Mouse (Mus musculus) kidney, postnatal 4 days (tissue): ENCODE results near the gene Sytl3.
"Not testable (repeated sequence)": the region's sequence is repeated elsewhere in the genome, so short reads cannot be mapped to it uniquely, and the experiment has no call there.

Experiments
- DNase-seq, 2 experiments: peaks; one replicate each; pipeline ENCODE4 v3.0.0; 2021; ENCODE audit warnings: mixed read lengths in 2 of 2

Sytl3 gene

DNA sequence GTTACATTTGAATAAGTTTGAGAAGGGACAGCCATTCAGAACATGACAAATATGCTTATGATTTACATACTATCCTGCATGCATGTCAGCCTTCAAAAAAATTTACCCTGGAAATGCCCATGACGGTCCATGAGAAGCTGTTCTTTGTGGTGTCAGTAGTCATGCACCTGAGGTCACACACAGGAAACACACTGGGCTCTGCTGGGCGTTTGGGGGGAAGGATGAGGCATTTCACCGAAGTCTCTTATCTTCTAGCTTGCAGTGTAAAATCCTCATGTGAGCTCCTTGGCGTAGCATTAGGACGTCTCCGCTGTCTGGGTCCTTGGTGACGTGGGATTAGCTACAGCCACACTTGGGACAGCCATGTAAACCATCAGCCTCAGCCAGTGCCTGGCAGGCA is at the start of gene Sytl3:
Gene Sytl3, plus strand, starts transcription at position 293 of the 400 bp plus-strand sequence.
- not testable (repeated sequence) for DNase-seq

DNA sequence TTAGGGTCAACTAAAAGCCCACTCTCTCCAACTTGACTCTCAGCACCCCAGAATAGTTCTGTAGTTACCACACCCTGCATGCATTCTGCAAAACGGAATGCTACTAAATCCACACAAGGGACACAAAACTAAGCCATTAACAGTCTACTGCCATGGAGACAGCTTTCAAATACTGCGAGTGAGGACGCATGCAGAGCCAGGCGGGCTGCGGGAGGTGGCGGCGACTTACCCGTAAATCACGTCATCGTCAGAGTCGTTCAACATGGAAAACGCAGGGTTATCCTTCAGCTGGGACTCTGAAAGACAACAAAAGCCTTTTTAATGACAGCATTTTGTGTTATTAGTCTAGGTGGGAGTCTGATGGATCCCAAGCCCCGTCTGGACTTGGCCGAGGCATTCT is 45.4 kb upstream of the Sytl3 start:
- DNase-seq: not testable (repeated sequence)

DNA sequence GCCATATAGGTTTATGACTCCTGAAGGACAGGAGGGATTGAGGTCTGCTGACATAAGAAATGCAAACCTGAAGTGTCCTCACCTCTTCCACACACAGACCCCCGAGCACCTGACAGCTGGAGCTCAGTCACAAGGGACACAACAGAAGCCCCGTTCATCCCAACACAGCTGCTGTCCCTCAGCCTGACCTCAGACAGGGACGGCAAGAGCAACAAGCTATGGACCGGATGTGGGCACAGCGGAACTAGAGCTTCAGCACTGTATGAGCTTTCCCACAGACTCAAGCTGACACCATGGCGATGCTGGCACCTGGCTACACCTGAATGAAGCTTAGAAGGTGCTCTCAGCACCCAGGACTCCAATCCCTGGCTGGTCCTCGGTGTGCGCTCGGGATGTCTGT is 44.6 kb upstream of the Sytl3 start:
- DNase-seq: not testable (repeated sequence)

DNA sequence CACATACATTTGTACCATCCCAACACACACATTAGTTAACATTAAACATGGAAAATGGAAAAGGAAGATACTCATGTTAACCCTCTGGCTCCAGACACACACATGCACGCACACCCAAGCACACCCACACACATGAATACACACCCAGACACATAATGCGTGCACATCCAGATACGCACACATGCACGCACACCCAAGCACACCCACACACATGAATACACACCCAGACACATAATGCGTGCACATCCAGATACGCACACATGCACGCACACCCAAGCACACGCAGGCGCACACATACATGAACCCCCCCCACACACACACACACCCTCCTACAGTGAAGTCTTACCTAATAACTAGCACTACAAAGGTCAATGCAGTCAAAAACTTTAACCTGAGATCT is 42.2 kb upstream of the Sytl3 start:
- not testable (repeated sequence) for DNase-seq

DNA sequence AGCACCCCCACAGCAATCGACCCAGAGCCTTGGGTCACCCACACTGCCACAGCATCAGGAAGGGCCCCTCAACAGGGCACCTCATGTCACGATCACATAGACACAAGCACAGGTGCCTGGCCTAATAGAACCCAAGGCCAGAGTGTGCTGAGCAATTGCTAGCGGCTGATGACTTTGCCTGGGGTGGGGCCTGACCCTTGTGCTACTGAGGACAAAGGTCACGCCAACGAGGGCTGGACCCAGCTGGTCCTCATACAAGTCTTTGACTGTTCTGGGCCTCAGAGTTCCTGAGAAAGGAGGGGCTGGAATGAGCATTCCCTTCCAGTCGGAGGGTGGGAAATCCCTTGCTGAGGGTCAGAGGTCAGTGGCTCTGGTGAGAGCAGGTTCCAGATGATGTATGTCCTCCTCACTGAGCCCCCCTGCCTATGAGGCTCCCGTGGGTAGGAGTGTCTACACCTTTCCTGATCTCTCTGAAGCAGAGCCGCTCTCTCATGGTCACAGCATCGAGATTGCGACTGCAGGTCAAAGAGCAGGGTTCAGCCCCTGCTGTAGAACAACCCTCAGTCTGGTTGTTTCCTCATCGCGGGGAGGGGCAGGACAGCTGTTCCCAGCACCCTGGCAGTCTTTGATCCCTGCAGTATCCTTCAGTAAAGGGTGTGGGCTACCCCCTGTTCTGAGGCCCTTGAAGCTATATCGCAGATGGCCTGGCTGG is 41.0 kb upstream of the Sytl3 start:
- not testable (repeated sequence) for DNase-seq

DNA sequence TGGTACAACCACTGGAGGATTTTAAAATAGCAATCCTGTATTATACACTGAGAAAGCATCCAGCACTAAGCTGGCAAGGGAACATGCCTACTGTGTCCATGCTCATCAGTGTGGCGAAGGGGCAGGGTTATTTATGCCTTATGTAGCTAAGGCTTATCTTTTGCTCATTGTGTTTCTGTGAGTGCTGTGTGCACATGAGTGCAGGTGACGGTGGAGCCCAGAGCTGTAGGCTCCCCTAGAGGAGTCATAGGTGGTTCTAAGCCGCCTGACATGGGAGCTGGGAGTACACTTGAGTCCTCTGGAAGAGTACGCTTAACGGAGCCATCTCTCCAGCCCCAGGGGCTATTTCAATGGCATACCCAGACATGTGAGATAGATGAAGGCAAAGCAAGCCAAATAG is 39.6 kb upstream of the Sytl3 start:
- not testable (repeated sequence) for DNase-seq

DNA sequence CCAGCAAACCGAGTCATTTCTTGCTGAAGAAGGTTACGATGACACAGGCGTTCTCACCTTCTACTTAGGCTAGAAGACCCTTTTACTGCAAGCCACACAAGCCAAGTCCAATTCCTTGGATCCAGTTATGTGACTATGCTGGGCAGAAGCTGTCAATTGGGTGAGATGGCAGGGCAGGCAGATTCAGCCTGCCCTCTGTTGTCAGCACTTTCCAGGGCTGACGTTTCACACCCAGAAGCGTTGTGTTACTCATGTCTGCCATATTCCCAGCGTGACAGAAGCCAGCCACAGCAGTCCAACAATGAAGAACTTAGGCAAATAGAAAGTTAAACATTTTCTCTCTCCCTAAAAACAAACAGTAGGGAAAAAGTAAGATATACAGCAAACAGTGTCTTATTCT is 38.9 kb upstream of the Sytl3 start:
- not testable (repeated sequence) for DNase-seq

DNA sequence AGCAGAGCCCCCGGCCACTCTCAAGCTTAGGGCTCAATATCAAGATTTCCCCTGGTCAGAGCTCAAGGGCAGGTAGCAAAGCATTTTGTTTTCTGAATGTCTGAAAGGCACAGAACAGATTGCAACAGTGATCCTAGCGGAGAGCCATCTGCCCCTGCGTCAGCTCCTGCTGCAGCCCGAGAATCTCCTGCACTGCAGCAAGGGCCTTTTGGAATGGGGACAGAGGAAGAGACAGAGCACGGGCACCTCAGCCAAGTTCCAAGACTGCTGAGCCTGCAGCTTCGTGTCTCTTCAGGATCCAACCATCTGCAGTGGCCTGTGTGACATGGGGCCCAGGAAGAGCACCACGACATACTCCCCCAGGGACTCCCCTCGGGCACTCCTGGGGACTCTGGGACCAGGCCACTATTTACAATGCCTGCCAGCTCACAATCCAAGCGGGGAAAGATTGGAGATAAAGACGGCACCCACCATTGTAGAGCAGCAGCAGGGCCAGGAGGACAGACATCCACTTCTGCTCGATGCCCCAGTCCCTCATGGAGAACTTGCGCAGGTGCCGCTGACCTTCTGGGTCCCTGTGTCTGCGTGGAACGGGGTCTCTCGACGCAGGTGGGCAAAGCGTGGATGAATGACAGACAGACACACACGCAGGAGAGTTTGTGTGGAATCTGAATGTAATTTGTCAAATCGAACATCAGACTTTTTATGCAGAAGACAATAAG is 38.0 kb upstream of the Sytl3 start:
- not testable (repeated sequence) for DNase-seq

DNA sequence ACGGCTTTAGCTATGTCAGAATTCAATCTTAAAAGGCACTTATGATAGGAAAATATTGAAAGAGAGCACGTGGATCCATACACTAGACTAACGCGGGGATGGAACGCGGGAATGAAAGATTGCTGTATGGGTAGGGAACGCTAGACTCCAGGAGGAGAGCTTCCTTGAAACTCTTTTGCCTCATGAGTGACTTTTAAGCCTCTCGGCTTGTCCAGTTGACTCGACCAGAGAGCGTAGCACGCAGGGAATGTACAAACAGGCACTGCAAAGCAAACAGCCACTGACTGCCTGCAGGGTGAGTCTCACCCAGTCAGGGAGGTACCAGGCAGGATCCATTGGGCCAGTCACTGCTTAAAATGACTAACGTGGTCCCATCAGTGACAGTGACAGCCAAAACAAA is 36.9 kb upstream of the Sytl3 start:
- DNase-seq: not testable (repeated sequence)

DNA sequence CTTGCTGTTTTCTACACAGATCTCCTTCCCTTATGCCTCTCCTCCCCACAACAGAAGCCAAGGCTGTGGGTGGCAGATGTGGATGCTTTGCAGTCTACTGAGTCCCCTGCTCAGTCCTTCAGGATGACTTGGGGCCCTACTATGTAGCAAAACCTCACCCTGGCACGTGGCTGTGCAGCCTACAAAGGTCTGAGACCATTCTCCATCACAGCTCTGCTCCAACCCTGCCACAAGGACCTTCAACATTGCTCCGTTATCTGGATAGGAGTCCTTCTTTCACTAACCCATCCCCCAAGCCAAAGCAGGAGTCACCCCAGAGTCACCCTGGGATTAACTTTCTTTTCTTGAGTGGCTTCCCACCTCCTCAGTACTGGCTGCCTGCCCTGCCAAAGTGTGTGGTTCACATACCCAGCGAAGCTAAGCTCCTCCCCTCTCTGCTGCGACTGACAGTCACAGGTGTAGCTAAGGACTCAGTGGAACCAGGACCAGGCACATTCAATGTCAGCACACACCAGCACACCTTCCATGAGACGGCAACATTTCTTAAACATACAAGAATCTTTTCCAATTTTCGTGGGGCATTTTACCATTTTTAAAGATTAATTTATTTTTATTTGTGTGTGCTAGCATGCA is 33.9 kb upstream of the Sytl3 start:
- not testable (repeated sequence) for DNase-seq

DNA sequence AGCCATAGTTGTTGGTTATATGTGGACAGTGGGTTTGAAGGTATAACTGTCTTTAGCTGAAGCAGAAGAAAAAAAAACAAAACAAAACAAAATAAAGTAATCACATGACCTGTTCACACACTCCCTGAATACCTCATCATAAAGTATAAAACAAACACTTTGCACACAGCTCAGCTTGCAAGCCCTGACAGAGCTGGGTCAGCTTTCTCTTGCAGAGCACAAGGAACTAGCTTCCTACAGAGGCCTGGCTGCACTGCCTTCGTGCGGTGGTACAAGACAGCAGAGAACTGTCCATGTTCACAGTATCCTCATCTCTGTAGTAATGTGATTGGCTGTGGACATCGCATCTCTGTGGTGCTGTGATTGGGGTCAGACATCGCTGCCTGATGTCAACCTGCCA is 28.5 kb upstream of the Sytl3 start:
- DNase-seq: not testable (repeated sequence)

DNA sequence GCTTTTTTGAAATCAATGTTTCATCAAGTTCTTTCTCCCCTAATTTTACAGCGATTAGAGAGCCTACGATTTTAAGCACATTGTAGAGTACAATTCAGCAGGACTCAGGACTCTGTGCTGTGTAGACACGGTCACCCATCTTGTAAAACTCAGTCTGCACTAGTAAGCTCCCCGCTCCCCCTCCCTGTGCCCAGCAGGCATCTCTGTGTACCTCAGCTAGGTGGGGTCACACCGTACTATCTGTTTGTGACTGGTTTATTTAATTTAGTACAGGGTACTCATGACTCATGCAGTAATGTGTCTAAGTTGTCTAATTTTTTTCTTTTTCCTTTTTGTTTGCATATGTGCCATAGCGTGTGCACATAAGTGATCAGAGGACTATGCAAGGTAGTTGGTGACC is 26.0 kb upstream of the Sytl3 start:
- DNase-seq: not testable (repeated sequence)

DNA sequence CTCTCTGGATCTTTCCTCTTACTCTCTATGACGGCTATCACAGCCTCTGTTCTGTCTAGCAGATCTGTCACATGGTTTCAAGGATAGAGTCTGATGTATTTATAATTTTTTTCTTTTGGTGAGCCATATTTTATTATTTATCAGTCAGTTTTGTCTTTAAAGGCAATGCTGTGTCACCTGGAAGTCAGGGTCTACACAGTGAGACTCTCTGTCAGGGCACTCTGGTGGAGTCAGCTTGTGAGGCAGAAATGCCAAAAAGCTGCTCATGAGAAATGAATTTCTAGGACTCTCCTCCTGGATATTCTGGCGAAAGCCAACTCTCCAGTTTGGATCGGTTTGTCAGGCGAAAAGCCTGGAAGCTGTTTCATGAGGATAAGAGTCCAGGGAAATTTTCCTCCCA is 23.1 kb upstream of the Sytl3 start:
- not testable (repeated sequence) for DNase-seq

DNA sequence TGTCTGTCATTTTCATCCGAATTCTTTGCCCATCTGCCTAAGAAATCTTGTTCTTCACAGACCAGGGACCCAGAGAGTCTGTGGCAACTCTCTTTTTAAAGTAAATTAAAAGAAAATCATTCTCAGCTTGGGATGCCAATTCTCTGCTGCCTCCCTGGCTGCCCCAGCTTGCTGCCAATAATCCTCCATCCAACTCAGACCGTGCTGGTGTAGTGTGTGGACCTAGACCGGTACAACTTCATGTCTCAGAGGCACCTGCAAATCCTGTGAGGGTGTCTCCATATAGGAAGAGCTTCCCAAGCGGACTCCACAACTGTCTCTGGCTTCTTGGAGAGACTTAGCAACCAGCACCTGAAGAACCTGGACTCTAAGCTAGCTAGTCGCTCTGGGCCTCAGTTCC is 22.0 kb upstream of the Sytl3 start:
- no peak for DNase-seq

DNA sequence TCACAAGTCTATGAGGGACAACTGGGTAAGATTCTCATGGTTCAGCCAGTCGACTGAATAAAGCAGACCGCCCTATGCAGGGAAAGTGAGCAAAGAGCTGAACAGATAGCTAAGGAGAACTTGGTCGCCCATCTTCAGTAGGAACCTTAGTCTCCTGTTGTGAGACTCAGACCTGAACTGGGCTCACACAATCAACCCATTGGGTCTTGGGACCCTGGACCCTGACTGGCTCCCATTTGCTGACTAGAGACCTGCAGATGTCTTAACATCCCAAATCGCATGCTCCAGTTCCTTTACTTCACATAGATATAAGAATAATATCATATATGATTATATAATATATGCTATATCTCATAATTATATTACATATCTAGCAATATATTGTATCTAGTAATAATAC is 21.5 kb upstream of the Sytl3 start:
- not testable (repeated sequence) for DNase-seq

DNA sequence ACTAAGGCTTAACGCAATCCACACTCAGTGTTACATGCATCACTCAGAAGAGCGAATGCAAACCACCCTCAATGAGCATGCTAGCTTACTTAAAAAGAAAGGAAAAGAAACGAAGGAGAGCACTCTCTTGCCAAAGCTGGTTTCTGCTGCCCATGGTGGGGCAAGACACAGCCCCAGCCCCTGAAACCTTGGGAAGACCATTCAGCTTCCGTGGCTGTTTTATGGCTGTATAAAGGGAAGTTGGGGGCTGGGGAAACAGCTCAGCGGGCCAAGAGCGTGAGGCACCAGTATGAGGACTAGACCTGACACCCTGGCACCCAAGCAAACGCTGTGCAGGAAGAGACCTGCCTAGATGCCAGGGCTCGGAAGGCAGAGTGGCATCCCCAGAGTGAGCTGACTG is 20.4 kb upstream of the Sytl3 start:
- DNase-seq: not testable (repeated sequence)

DNA sequence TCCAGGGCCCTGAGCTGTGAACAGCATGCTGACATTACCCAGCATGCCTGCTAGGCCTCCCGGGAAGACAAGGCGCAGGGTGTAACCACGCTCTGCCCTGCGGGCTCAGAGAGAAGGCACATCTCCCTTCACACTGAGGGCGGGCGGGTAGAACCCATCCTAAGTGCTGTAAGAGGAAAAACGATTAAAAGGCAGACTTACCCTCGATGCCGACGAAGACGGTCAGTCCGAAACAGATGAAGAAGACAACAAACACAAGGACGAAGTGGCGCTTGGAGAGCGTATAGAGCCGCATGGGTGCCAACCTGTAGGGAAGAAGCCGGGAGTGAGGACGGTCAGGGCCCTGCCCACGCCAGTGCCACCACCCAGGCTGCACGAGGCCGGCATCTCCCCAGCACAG is 19.4 kb upstream of the Sytl3 start:
- DNase-seq: not testable (repeated sequence)

DNA sequence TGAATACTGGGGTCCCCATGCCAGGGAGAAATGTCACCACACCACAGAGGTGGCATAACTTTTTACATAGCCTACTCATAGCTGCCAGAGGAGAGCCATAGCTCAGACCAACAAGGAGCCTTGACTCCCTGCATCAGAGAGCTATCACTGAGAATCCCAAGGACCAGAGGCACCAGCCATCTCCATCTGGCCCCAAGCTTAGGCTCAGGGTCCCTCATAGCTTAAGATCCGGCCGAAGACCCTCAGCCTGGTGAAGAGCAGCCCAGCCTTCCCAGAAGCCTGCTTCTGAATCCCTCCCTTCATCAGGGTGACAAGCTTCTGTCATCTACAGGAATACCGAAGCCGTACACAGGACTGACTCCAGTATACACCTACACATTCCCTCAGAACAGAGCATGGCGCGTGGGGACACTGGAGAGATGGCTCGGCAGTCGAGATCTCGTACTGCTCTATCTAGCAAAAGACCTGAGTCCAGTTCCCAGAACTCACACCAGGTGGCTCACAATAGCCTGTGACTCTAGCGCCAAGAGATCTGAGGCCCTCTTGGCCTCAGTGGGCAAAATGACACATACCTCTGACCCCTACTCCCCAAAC is 18.8 kb upstream of the Sytl3 start:
- DNase-seq: not testable (repeated sequence)

DNA sequence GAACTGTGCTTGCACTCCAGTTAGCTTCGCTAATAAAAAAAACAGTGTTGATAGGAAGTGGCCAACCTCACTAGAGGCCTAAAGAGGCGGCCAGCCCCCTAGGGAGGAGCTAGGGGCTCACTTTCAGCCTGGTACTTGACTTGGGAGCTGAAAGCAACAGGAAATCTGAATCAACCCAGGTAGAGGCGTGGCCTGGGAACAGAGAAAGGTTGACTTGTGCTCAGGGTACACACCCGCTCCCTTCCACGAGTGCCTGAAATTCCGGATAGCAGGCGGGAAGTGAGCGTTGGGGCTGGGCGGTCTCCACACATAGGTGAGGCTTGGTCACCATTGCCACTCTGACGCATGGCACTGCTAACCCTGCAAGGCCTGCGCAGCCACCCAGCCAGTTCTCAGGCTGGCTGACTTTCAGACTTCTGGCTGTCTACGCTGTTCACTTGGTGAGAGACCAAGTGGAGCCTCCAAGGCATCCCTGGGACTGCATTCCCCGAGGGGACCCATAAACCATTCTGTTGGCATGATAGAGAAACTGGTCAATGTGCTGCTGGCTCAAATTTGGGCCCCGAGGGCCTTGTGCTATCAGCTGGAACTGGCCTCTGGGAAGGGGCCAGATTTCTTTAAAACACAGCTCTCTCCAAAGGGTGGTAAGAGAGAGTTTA is 18.0 kb upstream of the Sytl3 start:
- DNase-seq: not testable (repeated sequence)

DNA sequence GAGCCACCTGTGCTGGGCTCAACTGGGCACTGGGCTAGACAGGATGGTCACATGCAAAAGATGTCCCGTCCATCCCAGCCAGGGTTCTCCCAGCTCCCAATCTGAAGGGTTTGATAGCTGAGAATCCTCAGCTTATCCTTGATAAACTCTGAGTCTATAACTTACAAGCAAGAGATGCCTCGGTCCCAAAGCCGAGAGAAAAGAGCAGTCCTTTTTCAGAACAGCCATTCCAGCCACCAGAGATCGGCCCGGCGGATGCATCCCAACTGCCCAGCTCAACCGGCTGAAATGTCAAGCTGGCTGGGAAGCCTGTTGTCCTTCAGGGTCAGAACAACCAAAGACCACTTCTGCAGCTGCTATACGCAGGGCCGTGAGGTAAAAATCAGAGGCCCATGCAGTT is 14.7 kb upstream of the Sytl3 start:
- not testable (repeated sequence) for DNase-seq

DNA sequence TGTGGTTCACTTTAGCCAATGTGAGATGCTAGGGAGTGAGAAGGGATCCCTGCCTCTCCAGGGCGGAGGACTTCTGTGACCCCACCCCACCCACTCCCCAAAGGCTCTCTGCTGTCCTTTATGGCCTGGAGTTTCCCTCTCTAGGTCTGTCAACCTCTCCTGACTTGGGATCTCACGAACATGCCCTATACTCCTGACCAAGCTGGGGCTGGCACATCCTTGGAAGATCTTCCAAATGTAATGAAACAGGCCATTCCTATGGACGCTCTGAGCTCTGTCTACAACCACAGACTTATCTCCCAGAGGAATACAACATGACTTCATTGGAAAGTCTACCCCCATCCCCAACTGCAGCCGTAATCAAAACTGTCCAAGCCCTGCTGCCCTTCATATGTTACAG is 14.2 kb upstream of the Sytl3 start:
- not testable (repeated sequence) for DNase-seq

DNA sequence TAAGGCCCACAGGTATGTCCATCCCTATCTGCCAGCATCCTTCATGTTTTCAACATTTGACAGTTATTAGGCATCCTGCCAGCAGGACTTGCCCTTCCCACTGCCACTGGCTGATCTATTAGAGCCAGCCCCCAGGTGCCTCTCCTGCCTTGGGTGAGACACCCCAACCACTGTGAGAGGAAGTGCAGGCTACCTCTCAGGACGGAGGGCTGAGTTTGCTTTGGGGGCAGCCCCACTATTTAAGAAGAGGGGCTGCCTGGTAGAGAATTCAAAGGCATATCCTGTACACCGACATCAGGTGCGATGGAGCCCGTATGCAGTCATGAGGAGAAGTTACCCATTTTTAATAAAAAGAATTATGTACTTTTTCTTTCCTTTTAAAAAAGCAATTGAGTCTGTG is 13.2 kb upstream of the Sytl3 start:
- DNase-seq: not testable (repeated sequence)

DNA sequence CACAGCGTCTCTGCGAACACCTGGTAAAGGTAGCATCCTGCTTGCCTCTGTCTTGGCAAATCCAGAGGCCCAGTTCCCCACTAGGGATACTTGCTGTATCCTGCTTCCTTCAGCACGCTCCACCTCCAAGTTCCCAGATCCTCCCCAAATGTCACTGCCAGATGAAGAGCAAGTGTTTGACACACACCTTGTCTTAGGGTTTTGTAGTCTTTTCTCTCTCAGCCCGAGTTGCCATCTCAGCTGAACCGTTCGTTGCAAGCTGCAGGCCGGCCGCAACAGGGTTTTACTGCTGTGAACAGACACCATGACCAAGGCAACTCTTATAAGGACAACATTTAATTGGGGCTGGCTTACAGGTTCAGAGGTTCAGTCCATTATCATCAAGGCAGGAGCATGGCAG is 12.1 kb upstream of the Sytl3 start:
- DNase-seq: not testable (repeated sequence)
